Mouse (Mus musculus) MEL (cell line): ENCODE data around the gene Pak1ip1. TPM values are rescaled to one million over a fixed set of nuclear protein-coding genes. Genes with fewer than 3 reads are reported as not detected.

Experiments
- DNase-seq: peaks from one replicate; pipeline ENCODE4 v3.0.0; 2011; ENCODE audit warnings: low read depth, low spot score
- H3K27ac ChIP-seq: 2 replicates; pipeline ENCODE4 v1.5.1; 2012; ENCODE audit warnings: low read depth, mild to moderate bottlenecking, control low read depth, low read length, moderate library complexity; ENCODE audit not compliant: control insufficient read depth
- H3K27me3 ChIP-seq, 2 experiments: fragments of 150-350 bp in 1 of 2; sonication (generic) in 1 of 2; 2 replicates each; pipeline ENCODE4 v1.6.1; 2012; ENCODE audit warnings: low read length in 2 of 2, mild to moderate bottlenecking in 2 of 2, improper control_type of control experiment in 1 of 2, moderate library complexity in 1 of 2; ENCODE audit not compliant: insufficient read depth in 2 of 2, control insufficient read depth in 1 of 2
- H3K36me3 ChIP-seq, 2 experiments: 2 replicates each; pipeline ENCODE4 v1.6.1; 2012 to 2014; ENCODE audit warnings: low read length in 2 of 2, improper control_type of control experiment in 1 of 2, inconsistent platforms in 1 of 2, mild to moderate bottlenecking in 1 of 2; ENCODE audit not compliant: insufficient read depth in 2 of 2, control insufficient read depth in 1 of 2
- H3K4me1 ChIP-seq, 2 experiments: fragments of 150-350 bp in 1 of 2; sonication (generic) in 1 of 2; 2 replicates each; pipeline ENCODE4 v1.6.1; 2012; ENCODE audit warnings: low read length in 2 of 2, improper control_type of control experiment in 1 of 2, mild to moderate bottlenecking in 1 of 2; ENCODE audit not compliant: insufficient read depth in 2 of 2, control insufficient read depth in 1 of 2
- H3K4me3 ChIP-seq, 2 experiments: fragments of 150-350 bp in 1 of 2; sonication (generic) in 1 of 2; 2 replicates each; pipeline ENCODE4 v1.5.1; 2012; ENCODE audit warnings: low read depth in 2 of 2, low read length in 2 of 2, mild to moderate bottlenecking in 2 of 2, moderate library complexity in 2 of 2, control low read depth in 1 of 2, improper control_type of control experiment in 1 of 2; ENCODE audit not compliant: control insufficient read depth in 1 of 2, insufficient read depth in 1 of 2
- H3K79me2 ChIP-seq: 2 replicates; pipeline ENCODE4 v1.6.1; 2012; ENCODE audit warnings: mild to moderate bottlenecking, low read length, moderate library complexity; ENCODE audit not compliant: control insufficient read depth, poor library complexity, insufficient read depth
- H3K9ac ChIP-seq: 2 replicates; pipeline ENCODE4 v1.6.1; 2012; ENCODE audit warnings: low read depth, mild to moderate bottlenecking, control low read depth, low read length, moderate library complexity; ENCODE audit not compliant: control insufficient read depth, poor library complexity, severe bottlenecking
- H3K9me3 ChIP-seq: fragments of 150-350 bp; sonication (generic); replicated peaks from 2 replicates; pipeline ENCODE4 v1.6.1; 2012; ENCODE audit warnings: mild to moderate bottlenecking, low read length, improper control_type of control experiment, moderate library complexity; ENCODE audit not compliant: insufficient read depth
- BHLHE40 ChIP-seq: IDR thresholded peaks from 2 replicates; pipeline ENCODE4 v1.6.1; 2012; ENCODE audit warnings: low read depth, mild to moderate bottlenecking, inconsistent platforms, low read length, improper control_type of control experiment, borderline replicate concordance
- CTCF ChIP-seq, 3 experiments: IDR thresholded peaks in 2 of 3; conservative IDR thresholded peaks in 1 of 3; 2 replicates each; pipeline ENCODE4 v1.5.1; 2011 to 2012; ENCODE audit warnings: low read length in 3 of 3, low read depth in 2 of 3, mild to moderate bottlenecking in 2 of 3, improper control_type of control experiment in 1 of 3, inconsistent platforms in 1 of 3, mixed read lengths in 1 of 3, moderate library complexity in 1 of 3; ENCODE audit not compliant: control insufficient read depth in 1 of 3, insufficient read depth in 1 of 3, poor library complexity in 1 of 3, severe bottlenecking in 1 of 3
- EP300 ChIP-seq, 2 experiments: IDR thresholded peaks; 2 replicates each; pipeline ENCODE4 v1.6.1; 2011; ENCODE audit warnings: improper control_type of control experiment in 2 of 2, low read length in 2 of 2, low read depth in 1 of 2, mild to moderate bottlenecking in 1 of 2
- HCFC1 ChIP-seq: IDR thresholded peaks from 2 replicates; pipeline ENCODE4 v1.6.1; 2012; ENCODE audit warnings: low read depth, mild to moderate bottlenecking, inconsistent platforms, low read length, improper control_type of control experiment, moderate library complexity
- MAFK ChIP-seq: IDR thresholded peaks from 2 replicates; pipeline ENCODE4 v1.6.1; 2011; ENCODE audit warnings: low read depth, mild to moderate bottlenecking, low read length, improper control_type of control experiment, borderline replicate concordance
- MAZ ChIP-seq: IDR thresholded peaks from 2 replicates; pipeline ENCODE4 v1.6.1; 2012; ENCODE audit warnings: low read depth, mild to moderate bottlenecking, inconsistent platforms, low read length, improper control_type of control experiment
- MXI1 ChIP-seq: IDR thresholded peaks from 2 replicates; pipeline ENCODE4 v1.6.1; 2011; ENCODE audit warnings: mild to moderate bottlenecking, low read depth, low read length, improper control_type of control experiment
- MYB ChIP-seq: IDR thresholded peaks from 2 replicates; pipeline ENCODE4 v1.6.1; 2011; ENCODE audit warnings: mild to moderate bottlenecking, low read depth, low read length, improper control_type of control experiment
- MYC ChIP-seq: IDR thresholded peaks from 2 replicates; pipeline ENCODE4 v1.6.1; 2011; ENCODE audit warnings: low read depth, mild to moderate bottlenecking, low read length, improper control_type of control experiment, moderate library complexity
- NELFE ChIP-seq: IDR thresholded peaks from 2 replicates; pipeline ENCODE4 v1.6.1; 2011; ENCODE audit warnings: low read depth, low read length, improper control_type of control experiment
- NRF1 ChIP-seq: IDR thresholded peaks from 2 replicates; pipeline ENCODE4 v1.6.1; 2014; ENCODE audit warnings: low read depth, mild to moderate bottlenecking, inconsistent platforms, low read length, improper control_type of control experiment, moderate library complexity; ENCODE audit not compliant: poor library complexity, insufficient read depth, severe bottlenecking
- POLR2A ChIP-seq, 2 experiments: IDR thresholded peaks; 2 replicates each; pipeline ENCODE4 v1.6.1; 2011 to 2012; ENCODE audit warnings: low read length in 2 of 2, mild to moderate bottlenecking in 2 of 2, control low read depth in 1 of 2, improper control_type of control experiment in 1 of 2, low read depth in 1 of 2, moderate library complexity in 1 of 2; ENCODE audit not compliant: control insufficient read depth in 1 of 2, insufficient read depth in 1 of 2, poor library complexity in 1 of 2
- POLR2AphosphoS2 ChIP-seq: IDR thresholded peaks from 2 replicates; pipeline ENCODE4 v1.6.1; 2011; ENCODE audit warnings: low read length, improper control_type of control experiment
- RAD21 ChIP-seq: IDR thresholded peaks from 2 replicates; pipeline ENCODE4 v1.6.1; 2011; ENCODE audit warnings: mild to moderate bottlenecking, low read depth, low read length, improper control_type of control experiment
- SIN3A ChIP-seq: IDR thresholded peaks from 2 replicates; pipeline ENCODE4 v1.6.1; 2012; ENCODE audit warnings: low read length, improper control_type of control experiment, inconsistent platforms
- TAL1 ChIP-seq: IDR thresholded peaks from 2 replicates; pipeline ENCODE4 v1.6.1; 2012; ENCODE audit warnings: mild to moderate bottlenecking, inconsistent platforms, low read length, moderate library complexity, mixed read lengths
- TBP ChIP-seq: IDR thresholded peaks from 2 replicates; pipeline ENCODE4 v1.8.0; 2011; ENCODE audit warnings: low read depth, low read length, improper control_type of control experiment
- TCF12 ChIP-seq: IDR thresholded peaks from 2 replicates; pipeline ENCODE4 v1.6.1; 2014; ENCODE audit warnings: low read depth, mild to moderate bottlenecking, inconsistent platforms, low read length, improper control_type of control experiment, moderate library complexity
- USF1 ChIP-seq: IDR thresholded peaks from 2 replicates; pipeline ENCODE4 v1.6.1; 2014; ENCODE audit warnings: low read depth, mild to moderate bottlenecking, inconsistent platforms, low read length, improper control_type of control experiment, moderate library complexity
- USF2 ChIP-seq, 2 experiments: IDR thresholded peaks; 2 replicates each; pipeline ENCODE4 v1.6.1; 2011 to 2012; ENCODE audit warnings: improper control_type of control experiment in 2 of 2, low read length in 2 of 2, borderline replicate concordance in 1 of 2, inconsistent platforms in 1 of 2, low read depth in 1 of 2, mild to moderate bottlenecking in 1 of 2; ENCODE audit not compliant: insufficient read depth in 1 of 2
- ZC3H11A ChIP-seq: IDR thresholded peaks from 2 replicates; pipeline ENCODE4 v1.6.1; 2012; ENCODE audit warnings: low read depth, mild to moderate bottlenecking, inconsistent platforms, low read length, improper control_type of control experiment
- ZMIZ1 ChIP-seq: IDR thresholded peaks from 2 replicates; pipeline ENCODE4 v1.6.1; 2012; ENCODE audit warnings: low read depth, mild to moderate bottlenecking, inconsistent platforms, low read length, improper control_type of control experiment, moderate library complexity
- polyA plus RNA-seq, 2 experiments: library from polyadenylated mRNA; stranded (reverse) in 1 of 2; unstranded in 1 of 2; fragments of >175 nt in 1 of 2; fragments of >200 nt in 1 of 2; gene quantifications; 2 replicates each; pipeline versions ENCODE4 v1.2.1 to v1.2.4; 2012; ENCODE audit warnings: low replicate concordance in 2 of 2, low read depth in 1 of 2; ENCODE audit not compliant: insufficient read length in 2 of 2, insufficient read depth in 1 of 2, missing spikeins in 1 of 2
- total RNA-seq: library from RNA; depleted of rRNA; stranded (reverse); fragments of 300-350 nt; gene quantifications from 2 replicates; pipeline ENCODE4 v1.2.3, GENCODE M21; 2012

The Pak1ip1 gene
- total and polyA plus RNA-seq, 3 experiments, result 101 to 109 TPM; not detected in 1

- H3K4me3 ChIP-seq, result no peak overlapping the region
- peaks cover 0 to 39% of the 10 kb centered on the region in 2 experiments; a peak in 3 of 4 replicates for H3K36me3 ChIP-seq
- no peaks in the 10 kb centered on the region for H3K27me3 ChIP-seq
- no peak overlapping the region for H3K9ac ChIP-seq
- no peak for DNase-seq
- peaks cover 4% of the 10 kb centered on the region; the same call in 1 of the 2 replicates for H3K79me2 ChIP-seq
- no peak for TF ChIP-seq POLR2A (IDR thresholded peaks at IDR 0.05; ENCODE audit: control insufficient read depth in 1 of 2, insufficient read depth in 1 of 2, low read depth in 1 of 2, low read length in 2 of 2, poor library complexity in 1 of 2)
- TF ChIP-seq MAZ, result no peak
- no peak for TF ChIP-seq RAD21
- TF ChIP-seq USF2 (IDR thresholded peaks at IDR 0.05; ENCODE audit: borderline replicate concordance in 1 of 2, insufficient read depth in 1 of 2, low read depth in 1 of 2, low read length in 2 of 2), result no peak
- no peak for TF ChIP-seq TAL1
- no peak for TF ChIP-seq MYB
- TF ChIP-seq ZC3H11A, result no peak
- no peak for TF ChIP-seq BHLHE40
- H3K27ac ChIP-seq, result no peak overlapping the region
- H3K4me1 ChIP-seq, result no peaks in the 10 kb centered on the region
- no peaks in the 10 kb centered on the region for H3K9me3 ChIP-seq
Measured at GRCm38 (mm10) chr13:41008271-41008670, 7.4 kb downstream of the Pak1ip1 start.

GRCm38 (mm10) chr13:41008946-41009345 is 8.1 kb downstream of the Pak1ip1 start:
- no peaks in the 10 kb centered on the region for H3K9me3 ChIP-seq
- H3K9ac ChIP-seq, result no peak overlapping the region
- H3K4me1 ChIP-seq, result no peaks in the 10 kb centered on the region
- H3K27me3 ChIP-seq, result no peaks in the 10 kb centered on the region
- no peak overlapping the region for H3K27ac ChIP-seq
- peaks cover 1% of the 10 kb centered on the region; the same call in 1 of the 2 replicates for H3K79me2 ChIP-seq
- TF ChIP-seq TCF12 (no peak), CTCF (IDR thresholded peaks at IDR 0.05 in 2 of 3, conservative IDR thresholded peaks at IDR 0.05 in 1 of 3; ENCODE audit: control insufficient read depth in 1 of 3, insufficient read depth in 1 of 3, low read depth in 2 of 3, low read length in 3 of 3, poor library complexity in 1 of 3, severe bottlenecking in 1 of 3) (peak in 1 of 3 experiments; percentile 3; a peak in 1 of 6 replicates)
- H3K36me3 ChIP-seq, result peaks cover 0 to 39% of the 10 kb centered on the region in 2 experiments; a peak in 2 of 4 replicates
- no peak for DNase-seq
- no peak overlapping the region for H3K4me3 ChIP-seq

- Histone ChIP-seq H3K36me3 (peaks cover 11 to 26% of the 10 kb centered on the region in 2 experiments), H3K4me1 (peaks cover 5 to 30% of the 10 kb centered on the region in 2 experiments), H3K9me3 (no peaks in the 10 kb centered on the region)
- TF ChIP-seq BHLHE40 (no peak), CTCF (IDR thresholded peaks at IDR 0.05 in 2 of 3, conservative IDR thresholded peaks at IDR 0.05 in 1 of 3; ENCODE audit: control insufficient read depth in 1 of 3, insufficient read depth in 1 of 3, low read depth in 2 of 3, low read length in 3 of 3, poor library complexity in 1 of 3, severe bottlenecking in 1 of 3) (no peak), USF2 (IDR thresholded peaks at IDR 0.05; ENCODE audit: borderline replicate concordance in 1 of 2, insufficient read depth in 1 of 2, low read depth in 1 of 2, low read length in 2 of 2) (no peak), HCFC1 (peak; percentile 74; the same call in 1 of the 2 replicates), SIN3A (peak; percentile 80), NELFE (peak; percentile 98), POLR2A (IDR thresholded peaks at IDR 0.05; ENCODE audit: control insufficient read depth in 1 of 2, insufficient read depth in 1 of 2, low read depth in 1 of 2, low read length in 2 of 2, poor library complexity in 1 of 2) (peak; percentile 90 to 98), MYC (0 out of 2 replicates have a peak, but pooled peaks have one; percentile 39), TBP (peak; percentile 87), ZMIZ1 (peak; percentile 90), TCF12 (peak; percentile 43; the same call in 1 of the 2 replicates), USF1 (no peak), MXI1 (peak; percentile 54; the same call in 1 of the 2 replicates), NRF1 (peak; percentile 72), EP300 (IDR thresholded peaks at IDR 0.05; ENCODE audit: low read depth in 1 of 2, low read length in 2 of 2) (no peak), MAFK (no peak), TAL1 (no peak), POLR2AphosphoS2 (peak; percentile 96)
Measured at GRCm38 (mm10) chr13:41015829-41016634, 15.2 kb downstream of the Pak1ip1 start, which contains the start of gene Tmem14c. Gene Tmem14c (plus strand): TSS chr13:41016292.

More at GRCm38 (mm10) chr13:41015829-41016634, 15.2 kb downstream of the Pak1ip1 start, which contains the start of gene Tmem14c:
- Histone ChIP-seq H3K79me2 (peaks cover 19% of the 10 kb centered on the region), H3K4me3 (peak within 1 kb of the TSS; percentile 59 to 68), H3K9ac (peak within 1 kb of the TSS; percentile 81), H3K27me3 (no peaks in the 10 kb centered on the region), H3K27ac (peak within 1 kb of the TSS; percentile 89)
- DNase-seq, result peak; percentile 97
